Mouse (Mus musculus) thymus, adult 2 months (tissue): ENCODE results near the gene Slfn5.

ENCODE experiments used
- CTCF ChIP-seq: fragments of 200-500 bp; IDR thresholded peaks from 2 replicates; pipeline ENCODE4 v1.5.1; 2012; ENCODE audit warnings: mild to moderate bottlenecking, control low read depth, low read length, moderate library complexity, borderline replicate concordance; ENCODE audit not compliant: control insufficient read depth, poor library complexity, insufficient read depth; ENCODE audit errors: extremely low read depth
- POLR2A ChIP-seq: fragments of 200-500 bp; IDR thresholded peaks from 2 replicates; pipeline ENCODE4 v1.6.1; 2012; ENCODE audit warnings: mild to moderate bottlenecking, low read length, control low read depth, moderate library complexity; ENCODE audit not compliant: control insufficient read depth, poor library complexity, insufficient read depth; ENCODE audit errors: extremely low read depth

GRCm38 (mm10) chr11:82910679-82911389 lies 40.3 kb upstream of the Slfn5 start:
- TF ChIP-seq POLR2A, result no peak
- TF ChIP-seq CTCF, result no peak
